Mouse (Mus musculus): ENCODE measurements around the gene Scd3. TPM values are rescaled to one million over a fixed set of nuclear protein-coding genes. Genes with fewer than 3 reads are reported as not detected.
A peak's percentile ranks its signal among the peaks of the same experiment; 100 is the strongest.

The Scd3 gene
- polyA plus RNA-seq, 1 experiment from 2014 or later = 0.20 TPM

DNA sequence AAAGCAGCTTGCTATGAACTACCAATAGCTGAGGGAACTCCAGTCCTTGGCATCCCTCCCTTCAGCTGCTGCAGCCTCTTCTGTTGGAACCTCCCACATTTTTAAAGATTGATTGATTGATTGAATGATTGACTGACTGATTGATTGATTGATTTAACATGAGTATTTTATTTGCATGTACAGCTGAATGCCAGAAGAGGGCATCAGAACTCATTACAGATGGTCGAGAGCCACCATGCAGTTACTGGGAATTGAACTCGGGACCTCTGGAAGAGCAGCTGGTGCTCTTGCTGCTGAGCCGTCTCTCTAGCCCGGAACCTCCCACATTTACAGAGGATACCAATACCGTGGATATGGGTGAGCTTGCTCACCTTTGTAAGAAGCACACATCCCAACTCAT lies 57.4 kb downstream of the Scd3 start:
- WGBS = 77% methylated on average over 5 of the region's 5 CpGs
- no peak overlapping the region for H3K9ac ChIP-seq
- peak; percentile 23; the same call in 1 of the 2 replicates for TF ChIP-seq CTCF (IDR thresholded peaks at IDR 0.05; ENCODE audit: low read depth)
- no peaks in the 10 kb centered on the region for H3K9me3 ChIP-seq (ENCODE audit: low read depth, low read length)
- no peaks in the 10 kb centered on the region for H3K36me3 ChIP-seq (ENCODE audit: insufficient read depth)
- DNase-seq (no peak), ATAC-seq (ENCODE audit: insufficient read depth) (no peak)
- no peaks in the 10 kb centered on the region for H3K4me1 ChIP-seq (ENCODE audit: insufficient read depth)
- H3K4me3 ChIP-seq (ENCODE audit: low read depth, low read length) = no peak overlapping the region
- no peak overlapping the region for H3K4me2 ChIP-seq
- no peaks in the 10 kb centered on the region for H3K27me3 ChIP-seq (ENCODE audit: insufficient read depth, low read length)
- no peak overlapping the region for H3K27ac ChIP-seq (ENCODE audit: low read depth)

DNA sequence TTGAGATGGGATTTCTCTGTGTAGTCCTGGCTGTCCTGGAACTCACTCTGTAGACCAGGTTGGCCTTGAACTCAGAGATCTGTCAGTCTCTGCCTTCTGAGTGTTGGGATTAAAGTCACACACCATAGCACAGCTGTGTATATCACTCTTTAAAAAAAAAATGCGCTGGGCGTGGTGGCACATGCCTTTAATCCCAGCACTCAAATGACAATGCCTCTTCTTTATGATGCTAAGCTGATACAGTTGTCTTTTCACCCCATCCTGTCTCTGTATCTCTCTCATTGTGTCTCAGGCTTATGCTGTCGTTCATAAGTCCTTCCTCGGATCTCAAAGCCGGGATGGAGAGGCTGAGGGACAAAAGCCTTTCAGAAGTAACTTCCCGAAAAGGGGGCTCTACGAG lies 58.7 kb downstream of the Scd3 start:
- DNase-seq (no peak), ATAC-seq (ENCODE audit: insufficient read depth) (no peak)
- Histone ChIP-seq H3K27ac (ENCODE audit: low read depth) (no peak overlapping the region), H3K27me3 (ENCODE audit: insufficient read depth, low read length) (no peaks in the 10 kb centered on the region), H3K4me3 (ENCODE audit: low read depth, low read length) (no peak overlapping the region), H3K4me1 (ENCODE audit: insufficient read depth) (no peaks in the 10 kb centered on the region), H3K4me2 (no peak overlapping the region), H3K9me3 (ENCODE audit: low read depth, low read length) (no peaks in the 10 kb centered on the region), H3K9ac (no peak overlapping the region), H3K36me3 (ENCODE audit: insufficient read depth) (no peaks in the 10 kb centered on the region)
- no peak for TF ChIP-seq CTCF (IDR thresholded peaks at IDR 0.05; ENCODE audit: low read depth)
- WGBS = 77% methylated on average over 7 of the region's 7 CpGs

DNA sequence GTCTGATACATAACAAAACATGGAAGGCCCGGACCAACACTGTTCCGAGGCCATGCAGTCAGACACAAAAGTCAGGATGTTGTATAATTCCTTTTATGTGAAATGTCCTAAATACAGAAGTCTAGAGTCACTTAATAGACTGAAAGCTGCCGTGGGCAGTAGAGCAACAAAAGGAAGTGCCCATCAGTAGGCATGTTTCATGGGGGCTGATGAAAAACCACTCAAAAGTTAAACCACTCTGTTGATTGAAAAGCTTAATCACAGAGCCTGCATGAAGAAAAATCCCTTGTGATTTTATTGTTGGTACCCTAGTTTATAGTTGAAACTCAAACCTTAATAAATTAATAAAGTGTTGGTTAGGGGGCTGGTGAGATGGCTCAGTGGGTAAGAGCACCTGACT lies 60.5 kb downstream of the Scd3 start:
- no peak overlapping the region for H3K4me3 ChIP-seq (ENCODE audit: low read depth, low read length)
- no peaks in the 10 kb centered on the region for H3K36me3 ChIP-seq (ENCODE audit: insufficient read depth)
- H3K9ac ChIP-seq = no peak overlapping the region
- ATAC-seq (ENCODE audit: insufficient read depth) (no peak), DNase-seq (no peak)
- H3K4me1 ChIP-seq (ENCODE audit: insufficient read depth) = 0 out of 2 replicates have a peak, but pooled peaks cover 3% of the 10 kb centered on the region
- H3K9me3 ChIP-seq (ENCODE audit: low read depth, low read length) = no peaks in the 10 kb centered on the region
- no peak overlapping the region for H3K4me2 ChIP-seq
- H3K27me3 ChIP-seq (ENCODE audit: insufficient read depth, low read length) = no peaks in the 10 kb centered on the region
- no peak for TF ChIP-seq CTCF (IDR thresholded peaks at IDR 0.05; ENCODE audit: low read depth)
- no peak overlapping the region for H3K27ac ChIP-seq (ENCODE audit: low read depth)
- 78% methylated on average over 3 of the region's 3 CpGs for WGBS

DNA sequence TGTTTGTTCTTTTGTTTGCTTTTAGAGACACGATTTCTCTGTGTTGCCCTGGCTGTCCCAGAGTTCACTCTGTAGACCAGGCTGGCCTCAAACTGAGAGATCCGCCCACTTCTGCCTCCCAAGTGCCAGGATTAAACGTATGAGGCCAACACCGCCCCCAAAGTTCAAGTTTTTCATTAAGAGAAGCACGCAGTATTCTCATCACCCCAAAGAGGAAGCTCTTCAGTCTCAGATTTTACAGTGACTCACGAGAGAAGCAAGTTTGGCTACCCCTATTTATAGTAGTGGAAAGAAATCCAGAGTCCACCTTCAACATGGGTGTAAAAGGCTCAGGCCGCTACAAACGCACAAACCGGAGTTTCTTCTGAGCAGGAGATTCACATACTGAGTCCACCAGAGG lies 61.2 kb downstream of the Scd3 start:
- ATAC-seq (ENCODE audit: insufficient read depth) = no peak
- no peaks in the 10 kb centered on the region for H3K36me3 ChIP-seq (ENCODE audit: insufficient read depth)
- WGBS = 64% methylated on average over 9 of the region's 9 CpGs

DNA sequence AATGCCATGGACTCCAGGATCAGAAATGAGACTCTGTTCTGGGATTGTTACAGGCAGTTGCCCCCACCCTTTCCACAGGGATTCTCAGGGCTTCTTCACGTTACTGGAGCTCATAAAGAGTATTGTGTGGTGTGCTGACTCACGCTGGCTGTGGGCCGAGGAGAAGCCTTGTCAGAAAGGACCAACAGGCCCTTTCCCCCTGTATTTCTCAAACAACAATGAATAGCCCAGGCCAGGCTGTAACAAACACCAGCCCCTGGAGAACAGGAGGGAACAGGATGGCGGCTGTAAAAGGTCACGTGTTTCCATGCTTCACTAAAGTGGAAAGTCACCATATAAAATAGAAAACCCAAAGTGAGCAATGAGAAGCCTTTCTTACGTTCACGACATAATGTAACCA lies 62.2 kb downstream of the Scd3 start:
- TF ChIP-seq CTCF (IDR thresholded peaks at IDR 0.05; ENCODE audit: low read depth) = no peak
- H3K4me1 ChIP-seq (ENCODE audit: insufficient read depth) = 0 out of 2 replicates have a peak, but pooled peaks cover 3% of the 10 kb centered on the region
- no peaks in the 10 kb centered on the region for H3K9me3 ChIP-seq (ENCODE audit: low read depth, low read length)
- H3K27me3 ChIP-seq (ENCODE audit: insufficient read depth, low read length) = no peaks in the 10 kb centered on the region
- H3K9ac ChIP-seq = no peak overlapping the region
- ATAC-seq (ENCODE audit: insufficient read depth) (no peak), DNase-seq (no peak)
- H3K4me3 ChIP-seq (ENCODE audit: low read depth, low read length) = no peak overlapping the region
- 69% methylated on average over 7 of the region's 7 CpGs for WGBS
- no peak overlapping the region for H3K4me2 ChIP-seq
- no peak overlapping the region for H3K27ac ChIP-seq (ENCODE audit: low read depth)
- H3K36me3 ChIP-seq (ENCODE audit: insufficient read depth) = no peaks in the 10 kb centered on the region

More for the DNA sequence above, 61.2 kb downstream of the Scd3 start:
- no peak for TF ChIP-seq CTCF (IDR thresholded peaks at IDR 0.05; ENCODE audit: low read depth)
- Histone ChIP-seq H3K4me1 (ENCODE audit: insufficient read depth) (0 out of 2 replicates have a peak, but pooled peaks cover 3% of the 10 kb centered on the region), H3K4me2 (no peak overlapping the region), H3K27me3 (ENCODE audit: insufficient read depth, low read length) (no peaks in the 10 kb centered on the region), H3K27ac (ENCODE audit: low read depth) (no peak overlapping the region), H3K9ac (no peak overlapping the region), H3K9me3 (ENCODE audit: low read depth, low read length) (no peaks in the 10 kb centered on the region), H3K4me3 (ENCODE audit: low read depth, low read length) (no peak overlapping the region)
- no peak for DNase-seq

DNA sequence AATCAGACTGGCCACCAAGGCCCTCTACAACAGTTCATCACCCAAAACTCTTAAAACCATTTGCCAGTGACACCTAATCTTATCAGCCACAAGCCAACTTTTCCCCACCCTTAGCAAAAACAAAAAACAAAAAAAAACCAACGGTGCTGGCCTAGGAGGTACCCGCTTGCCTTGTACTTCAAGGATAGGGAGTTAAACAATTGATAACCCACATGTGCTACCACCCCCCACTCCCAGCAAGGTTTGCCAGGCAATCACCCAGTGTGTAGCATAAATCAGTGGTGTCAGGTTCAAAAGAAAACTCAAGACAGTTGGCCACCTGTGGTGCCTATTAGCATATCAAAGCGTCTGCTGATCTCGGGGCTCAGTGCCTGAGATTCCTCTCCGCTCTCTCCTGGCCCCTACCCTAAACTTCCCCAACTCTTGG lies 62.9 kb downstream of the Scd3 start:
- Histone ChIP-seq H3K27ac (ENCODE audit: low read depth) (no peak overlapping the region), H3K36me3 (ENCODE audit: insufficient read depth) (no peaks in the 10 kb centered on the region), H3K4me3 (ENCODE audit: low read depth, low read length) (no peak overlapping the region), H3K9ac (no peak overlapping the region), H3K4me1 (ENCODE audit: insufficient read depth) (0 out of 2 replicates have a peak, but pooled peaks cover 3% of the 10 kb centered on the region), H3K9me3 (ENCODE audit: low read depth, low read length) (no peaks in the 10 kb centered on the region), H3K27me3 (ENCODE audit: insufficient read depth, low read length) (no peaks in the 10 kb centered on the region), H3K4me2 (peak overlapping the region; percentile 70)
- ATAC-seq (ENCODE audit: insufficient read depth) (no peak), DNase-seq (no peak)
- TF ChIP-seq CTCF (IDR thresholded peaks at IDR 0.05; ENCODE audit: low read depth) = no peak
- 56% methylated on average over 5 of the region's 5 CpGs for whole genome bisulfite sequencing

DNA sequence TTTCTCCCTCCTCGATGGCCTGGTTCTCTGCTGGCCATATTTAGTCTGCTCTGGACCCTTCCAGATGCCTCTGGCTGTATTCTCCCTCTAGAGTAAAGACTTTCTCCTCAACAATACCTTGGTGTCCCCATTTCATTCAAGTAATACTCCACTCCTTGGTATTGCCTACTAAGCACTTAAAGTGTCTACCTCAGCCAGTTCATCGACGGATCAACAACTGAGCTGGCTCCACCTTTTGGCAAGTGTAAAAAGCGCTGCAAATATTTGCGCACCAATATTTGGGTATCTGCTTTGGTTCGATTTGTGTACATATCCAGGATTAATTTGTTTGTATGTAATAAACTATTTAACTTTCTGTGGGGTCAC lies 63.4 kb downstream of the Scd3 start:
- no peaks in the 10 kb centered on the region for H3K36me3 ChIP-seq (ENCODE audit: insufficient read depth)

More for the DNA sequence above, 63.4 kb downstream of the Scd3 start:
- no peak for DNase-seq
- peak overlapping the region; percentile 51; the same call in 1 of the 2 replicates for H3K9ac ChIP-seq
- 8% methylated on average over 6 of the region's 6 CpGs for WGBS
- H3K27ac ChIP-seq (ENCODE audit: low read depth) = peak overlapping the region; percentile 88
- peak overlapping the region; percentile 70 for H3K4me2 ChIP-seq
- no peaks in the 10 kb centered on the region for H3K9me3 ChIP-seq (ENCODE audit: low read depth, low read length)
- H3K27me3 ChIP-seq (ENCODE audit: insufficient read depth, low read length) = no peaks in the 10 kb centered on the region
- 0 out of 2 replicates have a peak, but pooled peaks cover 3% of the 10 kb centered on the region for H3K4me1 ChIP-seq (ENCODE audit: insufficient read depth)
- no peak for TF ChIP-seq CTCF (IDR thresholded peaks at IDR 0.05; ENCODE audit: low read depth)
- peak overlapping the region; percentile 41 for H3K4me3 ChIP-seq (ENCODE audit: low read depth, low read length)
- 0 out of 2 replicates have a peak, but pooled peaks have one; percentile 12 for ATAC-seq (ENCODE audit: insufficient read depth)

Data from lung, embryonic 14.5 days (tissue).